Mouse (Mus musculus) lung, postnatal 0 days (tissue): ENCODE data around the gene Syce1l. TPM values are rescaled to one million over a fixed set of nuclear protein-coding genes. Genes with fewer than 3 reads are reported as not detected.

ENCODE experiments used
- ATAC-seq: fragments of 200-750 bp; cut with Nextera tagmentation; 2 replicates; pipeline ENCODE4 v1.8.0; 2017; ENCODE audit warnings: moderate library complexity
- DNase-seq: peaks from one replicate; pipeline ENCODE4 v3.0.0-alpha.2; 2016; ENCODE audit warnings: low spot score
- H3K27ac ChIP-seq: fragments of 300-500 bp; sonication (generic); 2 replicates; pipeline ENCODE4 v1.5.1; 2014; ENCODE audit warnings: antibody characterized with exemption, mild to moderate bottlenecking, low read length, mixed read lengths
- H3K27me3 ChIP-seq: fragments of 300-500 bp; sonication (generic); replicated peaks from 2 replicates; pipeline ENCODE4 v1.6.1; 2014; ENCODE audit warnings: low read length, mixed read lengths; ENCODE audit not compliant: insufficient read depth
- H3K36me3 ChIP-seq: fragments of 300-500 bp; sonication (generic); 2 replicates; pipeline ENCODE4 v1.6.1; 2014; ENCODE audit warnings: low read length, mixed read lengths; ENCODE audit not compliant: insufficient read depth
- H3K4me1 ChIP-seq: fragments of 300-500 bp; sonication (generic); 2 replicates; pipeline ENCODE4 v1.6.1; 2014; ENCODE audit warnings: antibody characterized with exemption, low read depth, low read length, mixed read lengths; ENCODE audit not compliant: insufficient read depth
- H3K4me2 ChIP-seq: fragments of 300-500 bp; sonication (generic); replicated peaks from 2 replicates; pipeline ENCODE4 v1.6.1; 2014; ENCODE audit warnings: low read depth, mild to moderate bottlenecking, low read length, moderate library complexity, mixed read lengths
- H3K4me3 ChIP-seq: fragments of 300-500 bp; sonication (generic); 2 replicates; pipeline ENCODE4 v1.5.1; 2014; ENCODE audit warnings: low read depth, low read length
- H3K9ac ChIP-seq: fragments of 300-500 bp; sonication (generic); replicated peaks from 2 replicates; pipeline ENCODE4 v1.6.1; 2014; ENCODE audit warnings: low read depth, mild to moderate bottlenecking
- H3K9me3 ChIP-seq: fragments of 300-500 bp; sonication (generic); 2 replicates; pipeline ENCODE4 v1.6.1; 2016; ENCODE audit warnings: low read length, mixed read lengths
- CTCF ChIP-seq: IDR thresholded peaks from 2 replicates; pipeline ENCODE4 v1.5.1; 2016; ENCODE audit warnings: antibody characterized with exemption, mild to moderate bottlenecking
- EP300 ChIP-seq: IDR thresholded peaks from 2 replicates; pipeline ENCODE4 v1.6.1; 2016; ENCODE audit warnings: antibody characterized with exemption, mild to moderate bottlenecking, control low read depth
- WGBS: fragments of 180-500 bp; shearing (Covaris S2); extraction: QIAGEN DNeasy Blood & Tissue Kit; methylation state at CpG from one replicate; pipeline ENCODE4 v1.1.7; 2014; 5-methylcytosine and 5-hydroxymethylcytosine counted together
- polyA plus RNA-seq: library from polyadenylated mRNA; unstranded; fragments of >200 nt; fragmentation: Nextera tagmentation; extraction: Ambion mirVana; gene quantifications from 2 replicates; pipeline ENCODE4 v1.2.1, GENCODE M21; 2015

Gene Syce1l
- polyA plus RNA-seq, 1 experiment from 2014 or later = 0.13 TPM

GRCm38 (mm10) chr8:113666714-113667432 lies 23.9 kb downstream of the Syce1l start:
- TF ChIP-seq EP300 (no peak), CTCF (no peak)
- Histone ChIP-seq H3K27me3 (no peaks in the 10 kb centered on the region), H3K4me2 (no peak overlapping the region), H3K4me1 (no peaks in the 10 kb centered on the region), H3K36me3 (no peaks in the 10 kb centered on the region), H3K9me3 (no peaks in the 10 kb centered on the region), H3K27ac (no peak overlapping the region), H3K4me3 (no peak overlapping the region), H3K9ac (no peak overlapping the region)
- 68% methylated on average over 16 of the region's 16 CpGs for WGBS
- ATAC-seq (no peak), DNase-seq (no peak)

GRCm38 (mm10) chr8:113669924-113670323 lies 26.9 kb downstream of the Syce1l start:
- Histone ChIP-seq H3K36me3 (no peaks in the 10 kb centered on the region), H3K27ac (no peak overlapping the region), H3K9me3 (no peaks in the 10 kb centered on the region), H3K9ac (no peak overlapping the region), H3K4me3 (no peak overlapping the region), H3K4me2 (no peak overlapping the region), H3K4me1 (no peaks in the 10 kb centered on the region), H3K27me3 (no peaks in the 10 kb centered on the region)
- ATAC-seq (no peak), DNase-seq (no peak)
- no peak for TF ChIP-seq CTCF
- no peak for TF ChIP-seq EP300
- WGBS = 73% methylated on average over 10 of the region's 10 CpGs

DNA sequence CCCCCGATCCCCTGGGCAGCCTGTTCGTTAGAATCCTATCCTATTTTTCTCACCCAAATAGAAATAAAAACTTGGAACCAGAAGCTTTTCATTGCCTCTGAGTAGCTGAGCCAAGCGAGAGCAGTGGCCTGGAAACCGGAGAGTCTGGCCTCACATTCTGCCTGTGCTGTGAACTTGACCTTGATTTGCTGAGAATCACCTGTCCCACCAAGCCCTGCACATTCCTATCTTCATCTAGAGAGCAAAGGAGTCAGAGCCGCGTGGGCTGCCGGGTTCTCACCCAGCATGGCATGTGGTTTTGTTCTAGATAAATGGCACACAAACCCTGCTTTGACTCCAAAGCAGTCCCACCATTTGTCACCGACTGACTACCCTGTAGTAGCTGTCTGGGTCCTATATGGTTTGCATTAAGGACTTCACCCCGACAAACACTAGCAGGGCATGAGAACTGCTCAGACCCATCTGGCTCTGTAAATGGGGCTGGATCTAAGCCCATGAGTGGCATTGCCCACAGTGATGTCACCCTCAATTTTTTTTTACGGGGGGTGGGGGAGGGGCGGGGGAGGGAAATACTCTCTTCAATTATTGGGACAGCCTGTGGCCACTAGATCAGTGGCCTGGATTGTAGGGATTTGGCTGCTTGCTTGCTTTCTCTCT lies 29.7 kb downstream of the Syce1l start:
- TF ChIP-seq CTCF (no peak), EP300 (no peak)
- no peaks in the 10 kb centered on the region for H3K9me3 ChIP-seq
- H3K4me1 ChIP-seq = no peaks in the 10 kb centered on the region
- H3K9ac ChIP-seq = no peak overlapping the region
- DNase-seq (no peak), ATAC-seq (no peak)
- no peak overlapping the region for H3K4me2 ChIP-seq
- 74% methylated on average over 11 of the region's 11 CpGs for WGBS
- H3K27ac ChIP-seq = no peak overlapping the region
- H3K4me3 ChIP-seq = no peak overlapping the region
- no peaks in the 10 kb centered on the region for H3K27me3 ChIP-seq
- H3K36me3 ChIP-seq = no peaks in the 10 kb centered on the region

DNA sequence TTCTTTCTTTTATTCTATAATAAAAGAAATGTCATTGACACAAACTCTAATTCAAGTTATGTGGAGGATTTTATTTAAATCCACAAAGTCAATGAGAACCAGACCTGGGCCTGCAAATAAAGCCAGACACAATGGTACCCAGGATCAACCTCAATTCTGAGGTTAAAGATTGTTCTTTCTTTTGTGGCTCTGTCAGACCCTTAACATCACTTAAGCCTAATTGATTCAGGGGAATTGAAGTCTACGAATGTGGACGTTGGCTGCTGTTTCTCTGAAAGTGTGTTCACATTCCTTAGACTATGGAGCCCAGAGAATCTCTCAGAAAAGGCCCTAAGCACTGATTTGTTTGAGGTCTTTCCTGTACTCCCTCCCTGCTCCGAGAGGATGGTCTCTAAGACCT lies 30.3 kb downstream of the Syce1l start:
- TF ChIP-seq CTCF = no peak
- no peak for TF ChIP-seq EP300
- Histone ChIP-seq H3K36me3 (no peaks in the 10 kb centered on the region), H3K9ac (no peak overlapping the region), H3K27ac (no peak overlapping the region), H3K27me3 (no peaks in the 10 kb centered on the region), H3K9me3 (no peaks in the 10 kb centered on the region), H3K4me2 (no peak overlapping the region), H3K4me1 (no peaks in the 10 kb centered on the region), H3K4me3 (no peak overlapping the region)
- no peak for ATAC-seq
- DNase-seq = no peak
- WGBS = 51% methylated on average over 3 of the region's 3 CpGs

- 55% methylated on average over 3 of the region's 3 CpGs for WGBS
- H3K4me3 ChIP-seq = no peak overlapping the region
- H3K4me2 ChIP-seq = no peak overlapping the region
- H3K4me1 ChIP-seq = no peaks in the 10 kb centered on the region
- no peak for TF ChIP-seq CTCF
- TF ChIP-seq EP300 = no peak
- no peaks in the 10 kb centered on the region for H3K9me3 ChIP-seq
- no peak overlapping the region for H3K27ac ChIP-seq
- no peak overlapping the region for H3K9ac ChIP-seq
- H3K27me3 ChIP-seq = no peaks in the 10 kb centered on the region
- DNase-seq (no peak), ATAC-seq (no peak)
- H3K36me3 ChIP-seq = no peaks in the 10 kb centered on the region
Measured at GRCm38 (mm10) chr8:113674611-113675010, 31.6 kb downstream of the Syce1l start.

DNA sequence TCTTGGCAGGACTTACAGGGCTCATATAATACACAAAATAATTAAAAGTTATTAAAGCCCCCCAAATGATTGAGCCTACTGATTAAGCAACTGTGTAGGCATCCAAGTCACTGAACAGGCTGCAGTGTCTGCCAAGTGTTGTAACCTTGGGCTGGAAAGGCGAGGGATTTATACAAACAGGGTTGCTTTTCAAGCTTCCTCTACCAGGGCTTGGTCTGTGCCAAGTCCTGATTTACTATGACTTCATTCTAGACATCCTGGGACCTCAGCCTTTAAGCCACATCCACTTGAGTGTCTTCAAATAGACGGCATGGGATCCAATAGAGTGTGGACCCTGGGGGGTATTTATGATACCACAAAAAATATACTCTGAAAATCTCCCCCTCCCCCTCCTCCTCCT lies 32.3 kb downstream of the Syce1l start:
- ATAC-seq (peak; percentile 60), DNase-seq (peak; percentile 46)
- Histone ChIP-seq H3K36me3 (no peaks in the 10 kb centered on the region), H3K27ac (no peak overlapping the region), H3K27me3 (no peaks in the 10 kb centered on the region), H3K4me2 (no peak overlapping the region), H3K4me3 (no peak overlapping the region), H3K9ac (no peak overlapping the region), H3K9me3 (no peaks in the 10 kb centered on the region), H3K4me1 (no peaks in the 10 kb centered on the region)
- WGBS = 17% methylated on average over 2 of the region's 2 CpGs
- TF ChIP-seq CTCF (no peak), EP300 (no peak)
